Mouse (Mus musculus): ENCODE results near the gene Tns1. TPM values are rescaled to one million over a fixed set of nuclear protein-coding genes. Genes with fewer than 3 reads are reported as not detected.

The Tns1 gene
- polyA plus RNA-seq, 1 experiment from 2014 or later = 23.1 TPM

- Histone ChIP-seq H3K4me1 (replicated peaks) (peaks cover 41% of the 10 kb centered on the region), H3K9me3 (no peaks in the 10 kb centered on the region), H3K36me3 (no peaks in the 10 kb centered on the region), H3K9ac (no peak overlapping the region), H3K27ac (no peak overlapping the region), H3K4me2 (replicated peaks) (no peak overlapping the region), H3K4me3 (replicated peaks) (no peak overlapping the region), H3K27me3 (replicated peaks) (no peaks in the 10 kb centered on the region)
- no peak for ATAC-seq
- WGBS = 73% methylated on average over 10 of the region's 10 CpGs
Observed at GRCm38 (mm10) chr1:74012706-74013105, 111.5 kb downstream of the Tns1 start.

GRCm38 (mm10) chr1:74009495-74009894 is 114.8 kb downstream of the Tns1 start:
- 86% methylated on average over 3 of the region's 3 CpGs for WGBS
- Histone ChIP-seq H3K9me3 (no peaks in the 10 kb centered on the region), H3K4me3 (replicated peaks) (no peak overlapping the region), H3K4me2 (replicated peaks) (no peak overlapping the region), H3K36me3 (no peaks in the 10 kb centered on the region), H3K27me3 (replicated peaks) (no peaks in the 10 kb centered on the region), H3K27ac (peak overlapping the region; percentile 59; the same call in 1 of the 2 replicates), H3K9ac (no peak overlapping the region), H3K4me1 (replicated peaks) (peaks cover 22% of the 10 kb centered on the region)
- no peak for ATAC-seq

- no peak overlapping the region for H3K4me2 ChIP-seq (replicated peaks)
- no peaks in the 10 kb centered on the region for H3K9me3 ChIP-seq
- peak overlapping the region; percentile 59 for H3K27ac ChIP-seq
- H3K27me3 ChIP-seq (replicated peaks) = no peaks in the 10 kb centered on the region
- no peak overlapping the region for H3K9ac ChIP-seq
- WGBS = 88% methylated on average over 3 of the region's 3 CpGs
- peaks cover 21% of the 10 kb centered on the region for H3K4me1 ChIP-seq (replicated peaks)
- no peak for ATAC-seq
- no peaks in the 10 kb centered on the region for H3K36me3 ChIP-seq
- no peak overlapping the region for H3K4me3 ChIP-seq (replicated peaks)
Observed at GRCm38 (mm10) chr1:74008966-74009365, 115.3 kb downstream of the Tns1 start.

GRCm38 (mm10) chr1:74008498-74008897 is 115.8 kb downstream of the Tns1 start:
- 29% methylated on average over 5 of the region's 5 CpGs for WGBS
- H3K9me3 ChIP-seq = no peaks in the 10 kb centered on the region
- H3K4me2 ChIP-seq (replicated peaks) = no peak overlapping the region
- no peaks in the 10 kb centered on the region for H3K36me3 ChIP-seq
- H3K27ac ChIP-seq = peak overlapping the region; percentile 59
- peak; percentile 76 for ATAC-seq
- H3K9ac ChIP-seq = no peak overlapping the region
- no peak overlapping the region for H3K4me3 ChIP-seq (replicated peaks)
- H3K4me1 ChIP-seq (replicated peaks) = peaks cover 21% of the 10 kb centered on the region
- no peaks in the 10 kb centered on the region for H3K27me3 ChIP-seq (replicated peaks)

- H3K9me3 ChIP-seq = no peaks in the 10 kb centered on the region
- H3K27ac ChIP-seq = peak overlapping the region; percentile 7; the same call in 1 of the 2 replicates
- H3K9ac ChIP-seq = no peak overlapping the region
- H3K36me3 ChIP-seq = no peaks in the 10 kb centered on the region
- H3K4me1 ChIP-seq (replicated peaks) = peaks cover 21% of the 10 kb centered on the region
- H3K27me3 ChIP-seq (replicated peaks) = no peaks in the 10 kb centered on the region
- H3K4me2 ChIP-seq (replicated peaks) = no peak overlapping the region
- 47% methylated on average over 7 of the region's 7 CpGs for WGBS
- no peak for ATAC-seq
- no peak overlapping the region for H3K4me3 ChIP-seq (replicated peaks)
Observed at GRCm38 (mm10) chr1:74007398-74008050, 116.7 kb downstream of the Tns1 start.

- H3K27ac ChIP-seq = no peak overlapping the region
- no peak overlapping the region for H3K4me3 ChIP-seq (replicated peaks)
- H3K9ac ChIP-seq = no peak overlapping the region
- no peaks in the 10 kb centered on the region for H3K36me3 ChIP-seq
- H3K4me2 ChIP-seq (replicated peaks) = no peak overlapping the region
- no peaks in the 10 kb centered on the region for H3K27me3 ChIP-seq (replicated peaks)
- ATAC-seq = no peak
- peaks cover 43% of the 10 kb centered on the region for H3K4me1 ChIP-seq (replicated peaks)
- H3K9me3 ChIP-seq = no peaks in the 10 kb centered on the region
- 74% methylated on average over 3 of the region's 3 CpGs for WGBS
Observed at GRCm38 (mm10) chr1:74005020-74005419, 119.2 kb downstream of the Tns1 start.

GRCm38 (mm10) chr1:74003723-74004122 is 120.5 kb downstream of the Tns1 start:
- no peak overlapping the region for H3K4me3 ChIP-seq (replicated peaks)
- no peak for ATAC-seq
- H3K9me3 ChIP-seq = no peaks in the 10 kb centered on the region
- H3K9ac ChIP-seq = no peak overlapping the region
- peaks cover 47% of the 10 kb centered on the region for H3K4me1 ChIP-seq (replicated peaks)
- no peak overlapping the region for H3K27ac ChIP-seq
- H3K27me3 ChIP-seq (replicated peaks) = no peaks in the 10 kb centered on the region
- H3K36me3 ChIP-seq = no peaks in the 10 kb centered on the region
- 60% methylated on average over 2 of the region's 2 CpGs for WGBS
- no peak overlapping the region for H3K4me2 ChIP-seq (replicated peaks)

GRCm38 (mm10) chr1:74001449-74001820 is 122.8 kb downstream of the Tns1 start:
- Histone ChIP-seq H3K4me3 (replicated peaks) (no peak overlapping the region), H3K27ac (no peak overlapping the region), H3K4me2 (replicated peaks) (no peak overlapping the region), H3K9me3 (no peaks in the 10 kb centered on the region), H3K9ac (no peak overlapping the region), H3K27me3 (replicated peaks) (no peaks in the 10 kb centered on the region), H3K36me3 (no peaks in the 10 kb centered on the region), H3K4me1 (replicated peaks) (peaks cover 41% of the 10 kb centered on the region)
- WGBS = 52% methylated on average over 10 of the region's 10 CpGs
- peak; percentile 32; the same call in 1 of the 2 replicates for ATAC-seq

GRCm38 (mm10) chr1:74000810-74001448 is 123.3 kb downstream of the Tns1 start:
- H3K27me3 ChIP-seq (replicated peaks) = no peaks in the 10 kb centered on the region
- H3K4me2 ChIP-seq (replicated peaks) = no peak overlapping the region
- ATAC-seq = no peak
- H3K4me1 ChIP-seq (replicated peaks) = peaks cover 41% of the 10 kb centered on the region
- no peak overlapping the region for H3K4me3 ChIP-seq (replicated peaks)
- WGBS = 57% methylated on average over 2 of the region's 2 CpGs
- no peak overlapping the region for H3K27ac ChIP-seq
- no peaks in the 10 kb centered on the region for H3K9me3 ChIP-seq
- H3K9ac ChIP-seq = no peak overlapping the region
- no peaks in the 10 kb centered on the region for H3K36me3 ChIP-seq

GRCm38 (mm10) chr1:74000191-74000651 is 124.0 kb downstream of the Tns1 start:
- Histone ChIP-seq H3K9me3 (no peaks in the 10 kb centered on the region), H3K4me2 (replicated peaks) (no peak overlapping the region), H3K9ac (no peak overlapping the region), H3K4me3 (replicated peaks) (no peak overlapping the region), H3K27me3 (replicated peaks) (no peaks in the 10 kb centered on the region), H3K4me1 (replicated peaks) (peaks cover 41% of the 10 kb centered on the region), H3K36me3 (no peaks in the 10 kb centered on the region), H3K27ac (peak overlapping the region; percentile 51; the same call in 1 of the 2 replicates)
- ATAC-seq = peak; percentile 54
- 17% methylated on average over 5 of the region's 5 CpGs for WGBS

- Histone ChIP-seq H3K36me3 (no peaks in the 10 kb centered on the region), H3K27me3 (replicated peaks) (no peaks in the 10 kb centered on the region), H3K4me1 (replicated peaks) (peaks cover 41% of the 10 kb centered on the region), H3K4me2 (replicated peaks) (no peak overlapping the region), H3K9me3 (no peaks in the 10 kb centered on the region), H3K4me3 (replicated peaks) (no peak overlapping the region), H3K9ac (peak overlapping the region; percentile 1; the same call in 1 of the 2 replicates), H3K27ac (peak overlapping the region; percentile 51; the same call in 1 of the 2 replicates)
- no peak for ATAC-seq
- 80% methylated on average over 5 of the region's 5 CpGs for WGBS
Observed at GRCm38 (mm10) chr1:73999533-73999932, 124.7 kb downstream of the Tns1 start.

GRCm38 (mm10) chr1:73998925-73999375 is 125.3 kb downstream of the Tns1 start:
- H3K27me3 ChIP-seq (replicated peaks) = no peaks in the 10 kb centered on the region
- H3K4me3 ChIP-seq (replicated peaks) = no peak overlapping the region
- H3K4me1 ChIP-seq (replicated peaks) = peaks cover 46% of the 10 kb centered on the region
- no peak for ATAC-seq
- no peaks in the 10 kb centered on the region for H3K9me3 ChIP-seq
- peak overlapping the region; percentile 1; the same call in 1 of the 2 replicates for H3K9ac ChIP-seq
- WGBS = 41% methylated on average over 5 of the region's 5 CpGs
- H3K36me3 ChIP-seq = no peaks in the 10 kb centered on the region
- peak overlapping the region; percentile 42 for H3K27ac ChIP-seq
- H3K4me2 ChIP-seq (replicated peaks) = no peak overlapping the region
